Mouse (Mus musculus) stomach, postnatal 0 days (tissue): Measurements from ENCODE around the gene Gabrb1.

Experiments
- CTCF ChIP-seq: IDR thresholded peaks from 2 replicates; pipeline ENCODE4 v1.5.1; 2016; ENCODE audit warnings: antibody characterized with exemption, low read depth, mild to moderate bottlenecking, moderate library complexity
- EP300 ChIP-seq: optimal IDR thresholded peaks from 2 replicates; pipeline ENCODE3; 2016; ENCODE audit warnings: antibody characterized with exemption

DNA sequence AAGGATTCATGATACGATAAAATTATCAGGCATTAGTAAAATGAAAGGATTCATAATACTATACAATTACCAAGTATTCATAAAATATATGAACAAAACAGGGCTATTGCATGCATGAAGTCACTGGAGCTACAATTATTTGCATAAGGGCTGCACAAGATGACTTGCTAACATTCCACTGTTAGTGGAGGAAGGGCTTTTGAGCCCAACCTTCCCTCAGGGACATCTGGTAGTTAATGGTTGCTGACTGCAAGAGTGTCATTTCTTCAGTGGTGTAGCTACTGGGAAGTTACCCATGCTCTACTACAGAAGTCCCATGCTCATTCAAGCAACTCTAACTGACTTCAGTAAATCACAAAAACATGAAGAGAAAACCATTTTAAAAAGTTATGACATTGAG is 43.6 kb upstream of the Gabrb1 start:
- no peak for TF ChIP-seq CTCF
- TF ChIP-seq EP300: no peak
